ENCODE assay signal across 8 mouse cellular contexts in the genomic region with DNA sequence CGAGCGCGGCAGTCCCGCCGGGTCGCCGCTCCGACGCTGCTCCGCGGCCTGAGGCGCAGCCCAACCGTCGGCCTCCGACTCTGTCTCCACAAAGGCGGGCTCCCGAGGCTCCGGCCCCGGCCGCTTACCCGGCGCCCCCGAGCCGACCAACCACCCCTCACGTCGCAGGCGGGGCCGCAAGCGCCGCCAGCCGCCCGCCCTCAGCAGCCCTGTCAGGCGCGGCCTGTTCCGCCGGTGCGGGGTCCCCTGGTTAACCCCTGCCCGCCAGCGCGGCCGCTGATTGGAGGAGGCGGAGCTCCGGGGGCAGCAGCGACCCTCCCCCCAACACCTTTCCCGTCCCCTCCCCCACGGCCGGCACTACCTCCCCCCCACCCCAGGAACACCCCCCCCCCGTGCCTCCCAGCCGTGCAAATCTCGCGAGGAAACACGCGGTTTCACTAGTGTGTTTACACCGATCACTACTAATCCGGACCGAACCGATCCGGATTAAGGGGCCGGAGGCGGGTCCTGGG. TPM values are rescaled to one million over a fixed set of nuclear protein-coding genes. Genes with fewer than 3 reads are reported as not detected.
DNase-seq lines count a peak whose midpoint lies in the region; ATAC-seq and TF ChIP-seq lines count a peak whose summit lies in the region.

No protein-coding gene starts in this region.

- peak; percentile 88 for DNase-seq in B cell, adult 2 months
- DNase-seq in brain, adult 2 months (ENCODE audit: low read depth, low spot score): peak; percentile 92
- peak; percentile 96 for DNase-seq in kidney, postnatal 0 days (ENCODE audit: low spot score)
- DNase-seq in liver, embryonic 11.5 days (ENCODE audit: low spot score): peak; percentile 92
- DNase-seq in naive thymus-derived CD4-positive, alpha-beta T cell, adult 2 months (ENCODE audit: low read depth): peak; percentile 95

- H3K9ac ChIP-seq in heart, embryonic 12.5 days: peak overlapping the region; percentile 99
- H3K9ac ChIP-seq in kidney, postnatal 0 days (ENCODE audit: low read depth, low read length): peak overlapping the region; percentile 100
- peak overlapping the region; percentile 91 for H3K9ac ChIP-seq in liver, embryonic 11.5 days (ENCODE audit: low read depth, low read length)
- H3K9ac ChIP-seq in stomach, embryonic 14.5 days (replicated peaks; ENCODE audit: low read depth, low read length): peak overlapping the region; percentile 99

- H3K36me3 ChIP-seq in heart, embryonic 12.5 days: peaks cover 17% of the 10 kb centered on the region
- peaks cover 9% of the 10 kb centered on the region for H3K36me3 ChIP-seq in kidney, postnatal 0 days (ENCODE audit: insufficient read depth, low read length)
- peaks cover 9% of the 10 kb centered on the region; the same call in 1 of the 2 replicates for H3K36me3 ChIP-seq in liver, embryonic 11.5 days (ENCODE audit: control insufficient read depth, insufficient read depth, low read length)
- peaks cover 12% of the 10 kb centered on the region; the same call in 1 of the 2 replicates for H3K36me3 ChIP-seq in stomach, embryonic 14.5 days (ENCODE audit: control insufficient read depth, insufficient read depth, low read length)

- peak; percentile 82 for ATAC-seq in erythroblast, adult 5-6 weeks (replicated peaks; ENCODE audit: low FRiP score, poor library complexity, severe bottlenecking)
- ATAC-seq in heart, embryonic 12.5 days (ENCODE audit: insufficient number of reproducible peaks, low FRiP score): peak; percentile 95
- peak; percentile 97 for ATAC-seq in kidney, postnatal 0 days (replicated peaks; ENCODE audit: low FRiP score, low read depth)
- ATAC-seq in liver, embryonic 11.5 days (replicated peaks; ENCODE audit: low FRiP score): peak; percentile 96
- peak; percentile 99 for ATAC-seq in stomach, embryonic 14.5 days (ENCODE audit: insufficient number of reproducible peaks, insufficient read depth, low FRiP score, low read depth)

- WGBS in heart, embryonic 12.5 days: under 1% methylated on average over 54 of the region's 60 CpGs
- 0% methylated on average over 46 of the region's 60 CpGs for WGBS in kidney, postnatal 0 days
- WGBS in liver, embryonic 11.5 days: 1% methylated on average over 58 of the region's 60 CpGs
- under 1% methylated on average over 54 of the region's 60 CpGs for WGBS in stomach, embryonic 14.5 days

- H3K4me3 ChIP-seq in heart, embryonic 12.5 days: peak overlapping the region; percentile 85
- peak overlapping the region; percentile 96 for H3K4me3 ChIP-seq in kidney, postnatal 0 days (replicated peaks; ENCODE audit: low read depth, low read length)
- H3K4me3 ChIP-seq in liver, embryonic 11.5 days (ENCODE audit: low read depth, low read length): peak overlapping the region; percentile 87
- H3K4me3 ChIP-seq in stomach, embryonic 14.5 days (ENCODE audit: low read depth, low read length): peak overlapping the region; percentile 96

- no peaks in the 10 kb centered on the region for H3K9me3 ChIP-seq in heart, embryonic 12.5 days (replicated peaks)
- H3K9me3 ChIP-seq in kidney, postnatal 0 days (replicated peaks; ENCODE audit: low read length): no peaks in the 10 kb centered on the region
- no peaks in the 10 kb centered on the region for H3K9me3 ChIP-seq in liver, embryonic 11.5 days (ENCODE audit: control insufficient read depth, low read length)
- no peaks in the 10 kb centered on the region for H3K9me3 ChIP-seq in stomach, embryonic 14.5 days (ENCODE audit: control insufficient read depth, low read depth, low read length)

- H3K4me2 ChIP-seq in heart, embryonic 12.5 days: peak overlapping the region; percentile 87
- H3K4me2 ChIP-seq in kidney, postnatal 0 days (ENCODE audit: low read length): peak overlapping the region; percentile 90
- peak overlapping the region; percentile 70 for H3K4me2 ChIP-seq in liver, embryonic 11.5 days
- H3K4me2 ChIP-seq in stomach, embryonic 14.5 days (replicated peaks; ENCODE audit: low read depth, low read length): peak overlapping the region; percentile 88

- peak overlapping the region; percentile 98 for H3K27ac ChIP-seq in heart, embryonic 12.5 days (ENCODE audit: poor library complexity, severe bottlenecking)
- H3K27ac ChIP-seq in kidney, postnatal 0 days: peak overlapping the region; percentile 98
- peak overlapping the region; percentile 97 for H3K27ac ChIP-seq in liver, embryonic 11.5 days (ENCODE audit: low read depth, low read length)
- H3K27ac ChIP-seq in stomach, embryonic 14.5 days (ENCODE audit: low read length): peak overlapping the region; percentile 97

- no peak for TF ChIP-seq CTCF in kidney, postnatal 0 days (IDR thresholded peaks at IDR 0.05; ENCODE audit: low read depth)

- H3K27me3 ChIP-seq in heart, embryonic 12.5 days (replicated peaks): no peaks in the 10 kb centered on the region
- no peaks in the 10 kb centered on the region for H3K27me3 ChIP-seq in kidney, postnatal 0 days (ENCODE audit: insufficient read depth, low read length)
- H3K27me3 ChIP-seq in liver, embryonic 11.5 days (replicated peaks; ENCODE audit: control insufficient read depth, insufficient read depth, low read length): no peaks in the 10 kb centered on the region
- no peaks in the 10 kb centered on the region for H3K27me3 ChIP-seq in stomach, embryonic 14.5 days (ENCODE audit: control insufficient read depth, insufficient read depth, low read length)

- peaks cover 25% of the 10 kb centered on the region for H3K4me1 ChIP-seq in heart, embryonic 12.5 days (replicated peaks)
- peaks cover 9% of the 10 kb centered on the region for H3K4me1 ChIP-seq in kidney, postnatal 0 days (replicated peaks; ENCODE audit: insufficient read depth, low read length)
- peaks cover 10% of the 10 kb centered on the region for H3K4me1 ChIP-seq in liver, embryonic 11.5 days (replicated peaks; ENCODE audit: control insufficient read depth, insufficient read depth, low read length)
- H3K4me1 ChIP-seq in stomach, embryonic 14.5 days (ENCODE audit: control insufficient read depth, insufficient read depth, low read length): peaks cover 13% of the 10 kb centered on the region; the same call in 1 of the 2 replicates

RNA-seq across cellular contexts. Expression of gene Tlk2, which starts 2.6 kb away (rescaled TPM):
- total RNA-seq in erythroblast, adult 5-6 weeks (2015; ENCODE audit: low replicate concordance): 27.2 and 36.3 TPM in 2 replicates
- 67.6 and 70.0 TPM in 2 replicates for total RNA-seq in erythroblast, adult 5-6 weeks (2017; ENCODE audit: low replicate concordance)
- polyA plus RNA-seq in heart, embryonic 12.5 days (2016; fragmentation: Nextera tagmentation; extraction: Ambion mirVana): 20.7 and 21.0 TPM in 2 replicates
- polyA plus RNA-seq in kidney, postnatal 0 days (2015; fragmentation: Nextera tagmentation; extraction: Ambion mirVana): 17.5 and 18.8 TPM in 2 replicates
- polyA plus RNA-seq in liver, embryonic 11.5 days (2014; fragmentation: Nextera tagmentation; extraction: Ambion mirVana): 16.1 and 18.2 TPM in 2 replicates
- polyA plus RNA-seq in stomach, embryonic 14.5 days (2014; fragmentation: Nextera tagmentation; extraction: Ambion mirVana): 26.9 and 28.6 TPM in 2 replicates

RNA-seq across cellular contexts. Expression of gene Gm10842, which starts 34.5 kb away (rescaled TPM):
- not detected in 2 replicates for total RNA-seq in erythroblast, adult 5-6 weeks (2015; ENCODE audit: low replicate concordance)
- total RNA-seq in erythroblast, adult 5-6 weeks (2017; ENCODE audit: low replicate concordance): not detected in 2 replicates
- not detected in 2 replicates for polyA plus RNA-seq in heart, embryonic 12.5 days (2016; fragmentation: Nextera tagmentation; extraction: Ambion mirVana)
- polyA plus RNA-seq in kidney, postnatal 0 days (2015; fragmentation: Nextera tagmentation; extraction: Ambion mirVana): not detected in 2 replicates
- polyA plus RNA-seq in liver, embryonic 11.5 days (2014; fragmentation: Nextera tagmentation; extraction: Ambion mirVana): not detected in 2 replicates
- polyA plus RNA-seq in stomach, embryonic 14.5 days (2014; fragmentation: Nextera tagmentation; extraction: Ambion mirVana): not detected in 2 replicates

RNA-seq across cellular contexts. Expression of gene Mettl2, which starts 55.0 kb away (rescaled TPM):
- 6.3 and 6.5 TPM in 2 replicates for total RNA-seq in erythroblast, adult 5-6 weeks (2015; ENCODE audit: low replicate concordance)
- total RNA-seq in erythroblast, adult 5-6 weeks (2017; ENCODE audit: low replicate concordance): 4.7 and 5.3 TPM in 2 replicates
- polyA plus RNA-seq in heart, embryonic 12.5 days (2016; fragmentation: Nextera tagmentation; extraction: Ambion mirVana): 28.6 and 30.0 TPM in 2 replicates
- 22.3 and 24.0 TPM in 2 replicates for polyA plus RNA-seq in kidney, postnatal 0 days (2015; fragmentation: Nextera tagmentation; extraction: Ambion mirVana)
- 46.2 and 46.9 TPM in 2 replicates for polyA plus RNA-seq in liver, embryonic 11.5 days (2014; fragmentation: Nextera tagmentation; extraction: Ambion mirVana)
- polyA plus RNA-seq in stomach, embryonic 14.5 days (2014; fragmentation: Nextera tagmentation; extraction: Ambion mirVana): 40.4 and 45.9 TPM in 2 replicates

Comparison
In these comparisons a context has a peak if more than half of its experiments do, and no peak if none do; other contexts are left out.
1. Peak in every context shown above with its lines: DNase-seq, ATAC-seq, H3K4me3 ChIP-seq and H3K27ac ChIP-seq.